Mouse (Mus musculus): Measurements from ENCODE around the gene Adap1. TPM values are rescaled to one million over a fixed set of nuclear protein-coding genes. Genes with fewer than 3 reads are reported as not detected.

The Adap1 gene
- total RNA-seq, 2 experiments from 2014 or later: 1.4 to 1.5 TPM

GRCm38 (mm10) chr5:139326986-139327633 is 1.7 kb upstream of the Adap1 start:
- DNase-seq (ENCODE audit: low spot score): no peak
- intact Hi-C loops (cut with DNase I): loop anchor here (10.0 kb wide), 1 partner anchor 338 kb away; no protein-coding TSS in a partner anchor

GRCm38 (mm10) chr5:139326111-139326696 is 782 bp upstream of the Adap1 start:
- no peak for DNase-seq (ENCODE audit: low spot score)
- intact Hi-C loops (cut with DNase I): loop anchor here (10.0 kb wide), 1 partner anchor 339 kb away; no protein-coding TSS in a partner anchor

DNA sequence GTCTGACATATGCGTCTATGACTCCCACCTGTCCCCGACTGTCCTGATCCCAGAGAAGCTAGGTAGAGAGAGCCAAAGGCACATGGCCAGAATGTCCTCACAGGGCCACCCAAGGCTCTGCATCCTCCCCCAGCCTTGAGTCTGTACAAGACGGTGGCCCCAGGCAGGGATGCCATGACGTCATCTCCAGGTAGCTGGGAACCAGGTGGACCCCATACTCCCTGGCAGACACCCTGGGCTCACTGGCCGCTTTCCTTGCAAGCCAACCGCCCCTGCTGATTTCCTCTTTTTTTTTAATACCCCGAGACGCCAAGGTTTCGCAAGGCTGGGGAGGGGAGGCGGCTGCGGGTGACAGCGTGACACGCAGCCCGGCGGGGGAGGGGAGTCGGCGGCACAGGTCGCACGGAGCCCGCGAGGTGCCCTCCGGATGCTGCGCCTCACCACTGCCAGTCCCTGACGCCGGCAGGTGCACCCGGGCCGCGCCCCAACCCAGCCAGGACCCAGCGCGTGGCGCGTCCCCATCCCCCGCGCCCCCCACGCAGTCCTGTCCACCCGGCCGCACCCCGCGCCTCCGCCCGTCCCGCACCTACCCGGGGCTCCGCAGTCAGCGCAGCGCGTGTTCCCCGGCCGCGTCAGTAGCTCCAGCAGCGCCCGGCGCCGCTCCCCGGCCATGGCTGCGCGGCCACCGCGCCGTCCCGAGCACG is 579 bp downstream of the Adap1 start:
- DNase-seq (ENCODE audit: low spot score): no peak
- intact Hi-C loops (cut with DNase I): loop anchor here (2.0 to 10.0 kb wide), 2 partner anchors 42 to 340 kb away; no protein-coding TSS in a partner anchor

DNA sequence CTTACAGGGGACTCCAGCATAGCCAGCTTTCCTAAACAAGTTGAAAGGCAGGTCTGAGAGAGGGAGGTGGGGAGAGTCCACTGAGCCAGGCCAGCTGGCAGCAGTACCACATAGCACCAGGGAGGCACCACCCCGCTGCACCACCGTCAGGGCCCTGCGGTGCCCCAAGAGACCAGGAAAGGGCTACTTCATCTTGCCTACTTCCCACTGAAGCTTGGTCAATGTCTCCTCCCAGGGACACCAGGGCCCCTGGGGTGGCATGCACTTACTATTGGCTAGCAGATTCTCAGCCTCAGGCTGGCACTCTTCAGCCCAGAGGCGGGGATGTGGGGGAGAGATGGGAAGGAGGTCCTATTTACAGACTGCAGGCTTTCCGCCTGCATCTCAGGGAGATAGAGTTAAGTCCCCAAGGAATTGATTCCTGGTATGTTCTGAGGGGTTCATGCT is 1.4 kb downstream of the Adap1 start:
- intact Hi-C loops (cut with DNase I): loop anchor here (2.0 to 10.0 kb wide), 2 partner anchors 41 to 341 kb away; no protein-coding TSS in a partner anchor

GRCm38 (mm10) chr5:139323260-139323924 is 2.0 kb downstream of the Adap1 start:
- no peak for DNase-seq (ENCODE audit: low spot score)
- intact Hi-C loops (cut with DNase I): loop anchor here (10.0 kb wide), 1 partner anchor 341 kb away; no protein-coding TSS in a partner anchor

More for the DNA sequence above, 1.4 kb downstream of the Adap1 start:
- no peak for DNase-seq (ENCODE audit: low spot score)

- intact Hi-C loops (cut with DNase I): loop anchor here (10.0 kb wide), 1 partner anchor 343 kb away; no protein-coding TSS in a partner anchor
- no peak for DNase-seq (ENCODE audit: low spot score)
Measured at GRCm38 (mm10) chr5:139321331-139321730, 4.1 kb downstream of the Adap1 start.

GRCm38 (mm10) chr5:139320424-139320823 is 5.0 kb downstream of the Adap1 start:
- intact Hi-C loops (cut with DNase I): loop anchor here (10.0 kb wide), 1 partner anchor 344 kb away; no protein-coding TSS in a partner anchor
- DNase-seq (ENCODE audit: low spot score): no peak

- intact Hi-C loops (cut with DNase I): no loop called here
- DNase-seq (ENCODE audit: low spot score): no peak
Measured at GRCm38 (mm10) chr5:139317751-139318504, 7.5 kb downstream of the Adap1 start.

GRCm38 (mm10) chr5:139316982-139317675 is 8.3 kb downstream of the Adap1 start:
- intact Hi-C loops (cut with DNase I): no loop called here
- DNase-seq (ENCODE audit: low spot score): no peak

GRCm38 (mm10) chr5:139314941-139315642 is 10.3 kb downstream of the Adap1 start:
- intact Hi-C loops (cut with DNase I): no loop called here
- DNase-seq (ENCODE audit: low spot score): no peak

DNA sequence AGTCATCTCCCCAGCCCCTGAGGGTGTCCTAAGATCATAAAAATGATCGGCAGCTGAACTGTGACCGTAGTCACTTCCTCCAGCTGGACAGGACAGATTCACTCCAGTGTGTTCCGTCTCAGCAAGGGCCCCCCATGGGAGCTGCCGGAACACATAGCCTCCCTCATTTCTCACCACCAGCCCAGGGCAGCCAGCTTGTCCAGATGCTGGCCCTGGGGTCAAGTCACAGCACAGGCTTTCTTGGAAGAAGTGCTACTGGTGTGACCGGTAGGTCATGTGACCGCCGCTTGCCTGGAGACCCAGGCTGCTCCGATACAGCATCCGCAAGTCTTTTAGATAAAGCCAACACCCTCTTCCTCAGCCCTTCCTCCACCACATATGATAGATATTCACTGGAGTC is 11.9 kb downstream of the Adap1 start:
- DNase-seq (ENCODE audit: low spot score): no peak
- intact Hi-C loops (cut with DNase I): no loop called here

GRCm38 (mm10) chr5:139311822-139312221 is 13.6 kb downstream of the Adap1 start:
- no peak for DNase-seq (ENCODE audit: low spot score)
- intact Hi-C loops (cut with DNase I): no loop called here

DNA sequence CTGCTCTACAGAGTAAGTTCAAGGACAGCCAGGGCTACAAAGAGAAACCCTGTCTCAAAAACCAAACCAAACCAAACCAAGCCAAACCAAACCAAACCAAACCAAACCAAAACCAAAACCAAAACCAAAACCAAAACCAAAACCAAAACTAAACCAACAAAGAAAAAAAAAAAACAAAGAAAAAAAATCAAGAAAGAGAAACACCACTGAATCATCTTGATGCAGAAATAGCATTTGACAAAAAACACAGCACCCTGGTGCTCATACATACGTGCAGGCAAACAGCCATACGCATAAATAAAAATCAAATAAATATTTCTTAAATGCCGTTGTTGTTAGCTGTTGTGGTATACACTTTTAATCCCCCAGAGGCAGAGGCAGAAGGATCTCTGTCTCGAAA is 14.9 kb downstream of the Adap1 start:
- intact Hi-C loops (cut with DNase I): no loop called here
- no peak for DNase-seq (ENCODE audit: low spot score)

DNA sequence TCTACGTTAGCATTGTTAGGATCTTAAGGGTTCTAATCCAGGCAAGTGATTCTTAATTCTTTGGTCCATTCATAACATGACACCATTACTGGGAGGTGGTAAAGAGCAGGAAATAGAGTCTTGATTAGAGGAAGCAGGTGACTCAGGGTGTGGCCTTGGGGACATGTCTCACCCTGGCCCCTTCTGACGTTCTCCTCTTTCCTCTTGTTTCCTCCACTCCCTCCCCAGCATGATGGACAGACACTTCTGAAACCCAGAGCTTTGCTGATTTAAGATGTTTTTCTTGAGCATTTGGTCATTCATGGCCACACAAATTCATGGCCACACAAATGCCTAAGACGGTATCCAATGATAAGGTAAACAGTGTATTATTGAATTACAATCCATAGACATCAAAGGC is 15.5 kb downstream of the Adap1 start:
- no peak for DNase-seq (ENCODE audit: low spot score)
- intact Hi-C loops (cut with DNase I): no loop called here

GRCm38 (mm10) chr5:139303646-139304061 is 21.8 kb downstream of the Adap1 start:
- no peak for DNase-seq (ENCODE audit: low spot score)
- intact Hi-C loops (cut with DNase I): no loop called here

GRCm38 (mm10) chr5:139302101-139302500 is 23.3 kb downstream of the Adap1 start:
- no peak for DNase-seq (ENCODE audit: low spot score)

GRCm38 (mm10) chr5:139297745-139298144 is 27.7 kb downstream of the Adap1 start:
- no peak for DNase-seq (ENCODE audit: low spot score)
- intact Hi-C loops (cut with DNase I): no loop called here

More at GRCm38 (mm10) chr5:139302101-139302500, 23.3 kb downstream of the Adap1 start:
- intact Hi-C loops (cut with DNase I): no loop called here

DNA sequence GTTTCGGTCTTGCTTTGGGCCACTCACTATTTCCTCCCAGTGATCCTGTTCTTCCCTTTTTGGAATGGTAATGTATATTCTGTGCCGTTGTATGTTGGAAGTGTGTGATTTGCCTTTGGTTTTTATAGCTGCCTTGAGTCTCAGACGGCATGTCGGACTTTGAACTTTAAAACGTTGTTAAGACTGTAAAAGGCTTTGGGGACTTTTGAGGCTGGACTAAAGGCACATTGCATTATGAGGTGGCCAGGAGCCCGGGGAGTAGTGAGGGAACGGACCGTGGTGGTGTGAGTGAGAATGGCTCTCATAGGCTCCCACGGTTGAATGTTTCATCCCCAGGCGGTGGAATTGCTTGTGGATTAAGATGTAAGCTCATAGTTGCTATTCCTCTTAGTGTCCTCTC is 28.3 kb downstream of the Adap1 start:
- no peak for DNase-seq (ENCODE audit: low spot score)
- intact Hi-C loops (cut with DNase I): no loop called here
